Mouse (Mus musculus) stomach, postnatal 0 days (tissue): ENCODE results near the gene Larp6. TPM values are rescaled to one million over a fixed set of nuclear protein-coding genes. Genes with fewer than 3 reads are reported as not detected.

Experiments used
- ATAC-seq: fragments of 200-750 bp; cut with Nextera tagmentation; 2 replicates; pipeline ENCODE4 v1.8.0; 2017; ENCODE audit not compliant: low FRiP score, low TSS enrichment
- DNase-seq: peaks from one replicate; pipeline ENCODE4 v3.0.0-alpha.2; 2016; ENCODE audit warnings: low spot score
- H3K27ac ChIP-seq: fragments of 300-500 bp; sonication (generic); replicated peaks from 2 replicates; pipeline ENCODE4 v1.5.1; 2014; ENCODE audit warnings: mild to moderate bottlenecking, control low read depth
- H3K27me3 ChIP-seq: fragments of 300-500 bp; sonication (generic); 2 replicates; pipeline ENCODE4 v1.6.1; 2014; ENCODE audit warnings: low read length; ENCODE audit not compliant: control insufficient read depth, insufficient read depth
- H3K36me3 ChIP-seq: fragments of 300-500 bp; sonication (generic); 2 replicates; pipeline ENCODE4 v1.6.1; 2014; ENCODE audit warnings: low read length, mixed read lengths; ENCODE audit not compliant: control insufficient read depth, insufficient read depth
- H3K4me1 ChIP-seq: fragments of 300-500 bp; sonication (generic); replicated peaks from 2 replicates; pipeline ENCODE4 v1.6.1; 2014; ENCODE audit warnings: antibody characterized with exemption; ENCODE audit not compliant: control insufficient read depth, insufficient read depth
- H3K4me2 ChIP-seq: fragments of 300-500 bp; sonication (generic); replicated peaks from 2 replicates; pipeline ENCODE4 v1.6.1; 2014; ENCODE audit warnings: low read depth, mild to moderate bottlenecking, control low read depth, moderate library complexity
- H3K4me3 ChIP-seq: fragments of 300-500 bp; sonication (generic); 2 replicates; pipeline ENCODE4 v1.5.1; 2014; ENCODE audit warnings: low read depth, low read length, control low read depth
- H3K9ac ChIP-seq: fragments of 300-500 bp; sonication (generic); 2 replicates; pipeline ENCODE4 v1.6.1; 2014; ENCODE audit warnings: mild to moderate bottlenecking, low read length, control low read depth, mixed read lengths
- H3K9me3 ChIP-seq: fragments of 300-500 bp; sonication (generic); 2 replicates; pipeline ENCODE4 v1.6.1; 2016; ENCODE audit warnings: low read length; ENCODE audit not compliant: control insufficient read depth
- CTCF ChIP-seq: IDR thresholded peaks from 2 replicates; pipeline ENCODE4 v1.5.1; 2016; ENCODE audit warnings: antibody characterized with exemption, low read depth, mild to moderate bottlenecking, moderate library complexity
- EP300 ChIP-seq: optimal IDR thresholded peaks from 2 replicates; pipeline ENCODE3; 2016; ENCODE audit warnings: antibody characterized with exemption
- WGBS: fragments of 180-500 bp; shearing (Covaris S2); extraction: QIAGEN DNeasy Blood & Tissue Kit; methylation state at CpG from one replicate; pipeline ENCODE4 v1.1.7; 2014; 5-methylcytosine and 5-hydroxymethylcytosine counted together
- polyA plus RNA-seq: library from polyadenylated mRNA; unstranded; fragments of >200 nt; fragmentation: Nextera tagmentation; extraction: Ambion mirVana; gene quantifications from 2 replicates; pipeline ENCODE4 v1.2.1, GENCODE M21; 2015

Larp6 gene
- polyA plus RNA-seq, 1 experiment from 2014 or later, result 1.8 TPM

DNA sequence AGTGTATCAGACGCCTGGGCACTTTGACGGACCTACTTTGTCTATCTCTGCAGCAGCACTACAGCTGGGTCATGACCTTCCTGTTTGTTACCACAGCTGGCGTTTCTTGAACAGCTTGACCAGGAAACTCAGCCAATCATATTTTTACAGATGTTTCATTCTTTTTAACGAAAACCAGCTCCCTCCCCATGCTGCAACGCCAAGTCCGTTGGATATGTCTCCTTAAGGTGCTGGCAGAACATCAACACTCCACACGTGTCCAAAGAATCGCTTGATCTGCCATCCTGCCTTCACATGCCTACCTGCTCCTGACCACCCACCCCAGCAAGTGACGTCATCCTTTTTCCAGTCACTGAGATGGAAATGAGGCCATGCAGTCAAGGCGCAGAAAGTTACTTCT lies 28.6 kb downstream of the Larp6 start:
- H3K4me1 ChIP-seq, result no peaks in the 10 kb centered on the region
- H3K4me2 ChIP-seq, result no peak overlapping the region
- H3K9ac ChIP-seq, result no peak overlapping the region
- H3K9me3 ChIP-seq, result no peaks in the 10 kb centered on the region
- 45% methylated on average over 10 of the region's 10 CpGs for WGBS
- no peak overlapping the region for H3K27ac ChIP-seq
- H3K4me3 ChIP-seq, result no peak overlapping the region
- no peaks in the 10 kb centered on the region for H3K27me3 ChIP-seq
- no peak for DNase-seq
- TF ChIP-seq CTCF, result no peak
- TF ChIP-seq EP300, result no peak
- no peaks in the 10 kb centered on the region for H3K36me3 ChIP-seq
- peak; percentile 20; the same call in 1 of the 2 replicates for ATAC-seq

DNA sequence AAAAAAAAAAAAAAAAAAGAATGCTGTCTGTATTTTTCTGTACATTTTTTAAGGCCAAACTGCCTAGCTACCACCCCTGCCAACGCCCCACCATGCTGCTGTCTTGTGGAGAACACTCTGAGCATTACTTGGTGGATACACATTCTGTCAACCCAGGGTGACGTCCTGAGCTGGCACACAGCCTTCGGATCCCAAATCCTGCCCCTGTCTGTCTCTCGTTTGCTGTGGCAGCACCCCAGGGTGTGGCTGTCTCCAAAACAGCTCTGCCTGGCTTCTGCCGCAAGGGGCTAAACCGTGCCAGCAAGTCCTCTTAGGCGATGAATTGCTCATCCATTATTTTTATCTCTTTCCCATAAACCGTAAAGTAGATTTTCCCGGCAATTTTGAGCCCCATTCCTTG lies 29.7 kb downstream of the Larp6 start:
- TF ChIP-seq EP300 (no peak), CTCF (no peak)
- Histone ChIP-seq H3K9me3 (no peaks in the 10 kb centered on the region), H3K27ac (no peak overlapping the region), H3K9ac (no peak overlapping the region; the same call in 1 of the 2 replicates), H3K4me1 (no peaks in the 10 kb centered on the region), H3K36me3 (no peaks in the 10 kb centered on the region), H3K4me3 (no peak overlapping the region), H3K4me2 (peak overlapping the region; percentile 51), H3K27me3 (no peaks in the 10 kb centered on the region)
- peak; percentile 25 for DNase-seq
- 35% methylated on average over 9 of the region's 9 CpGs for WGBS
- no peak for ATAC-seq

DNA sequence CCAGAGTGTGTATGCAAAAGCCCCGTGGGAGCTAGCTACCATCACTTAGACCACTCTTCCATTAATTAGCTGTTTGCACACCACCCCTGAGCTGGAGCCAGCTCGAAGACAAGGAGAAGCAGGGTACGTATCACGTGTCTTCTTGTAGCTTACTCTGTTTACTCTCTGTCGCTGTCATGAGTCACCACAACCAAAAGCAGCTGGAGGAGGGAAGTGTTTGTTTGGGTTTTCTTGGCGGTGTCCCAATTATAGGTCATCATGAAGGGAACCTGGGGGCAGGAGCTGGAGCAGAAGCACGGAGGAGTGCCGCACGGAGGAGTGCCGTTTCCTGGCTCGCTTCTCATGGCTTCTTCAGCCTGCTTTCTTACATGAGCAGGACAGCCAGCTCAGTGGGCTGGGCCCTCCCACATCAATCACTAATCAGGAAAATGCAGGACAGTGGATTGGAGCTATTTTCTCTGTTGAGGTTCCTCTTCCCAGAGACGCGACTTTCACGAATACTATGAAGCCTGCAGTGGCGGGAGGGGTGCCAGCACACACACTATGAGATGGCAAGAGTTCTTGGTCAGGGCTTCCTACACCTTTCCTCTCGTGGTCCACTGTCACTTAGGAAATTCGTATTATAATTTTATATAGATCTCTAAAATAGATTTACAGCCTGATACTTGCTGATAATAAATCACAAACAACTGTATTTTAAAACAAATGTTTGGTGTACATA lies 30.6 kb downstream of the Larp6 start:
- WGBS, result 14% methylated on average over 17 of the region's 17 CpGs
- no peaks in the 10 kb centered on the region for H3K27me3 ChIP-seq
- DNase-seq (peak; percentile 32), ATAC-seq (peak; percentile 76)
- no peaks in the 10 kb centered on the region for H3K36me3 ChIP-seq
- H3K27ac ChIP-seq, result no peak overlapping the region
- no peaks in the 10 kb centered on the region for H3K9me3 ChIP-seq
- H3K4me3 ChIP-seq, result peak overlapping the region; percentile 27
- peak overlapping the region; percentile 24 for H3K9ac ChIP-seq
- H3K4me2 ChIP-seq, result peak overlapping the region; percentile 51
- TF ChIP-seq EP300, result no peak
- no peak for TF ChIP-seq CTCF
- no peaks in the 10 kb centered on the region for H3K4me1 ChIP-seq

DNA sequence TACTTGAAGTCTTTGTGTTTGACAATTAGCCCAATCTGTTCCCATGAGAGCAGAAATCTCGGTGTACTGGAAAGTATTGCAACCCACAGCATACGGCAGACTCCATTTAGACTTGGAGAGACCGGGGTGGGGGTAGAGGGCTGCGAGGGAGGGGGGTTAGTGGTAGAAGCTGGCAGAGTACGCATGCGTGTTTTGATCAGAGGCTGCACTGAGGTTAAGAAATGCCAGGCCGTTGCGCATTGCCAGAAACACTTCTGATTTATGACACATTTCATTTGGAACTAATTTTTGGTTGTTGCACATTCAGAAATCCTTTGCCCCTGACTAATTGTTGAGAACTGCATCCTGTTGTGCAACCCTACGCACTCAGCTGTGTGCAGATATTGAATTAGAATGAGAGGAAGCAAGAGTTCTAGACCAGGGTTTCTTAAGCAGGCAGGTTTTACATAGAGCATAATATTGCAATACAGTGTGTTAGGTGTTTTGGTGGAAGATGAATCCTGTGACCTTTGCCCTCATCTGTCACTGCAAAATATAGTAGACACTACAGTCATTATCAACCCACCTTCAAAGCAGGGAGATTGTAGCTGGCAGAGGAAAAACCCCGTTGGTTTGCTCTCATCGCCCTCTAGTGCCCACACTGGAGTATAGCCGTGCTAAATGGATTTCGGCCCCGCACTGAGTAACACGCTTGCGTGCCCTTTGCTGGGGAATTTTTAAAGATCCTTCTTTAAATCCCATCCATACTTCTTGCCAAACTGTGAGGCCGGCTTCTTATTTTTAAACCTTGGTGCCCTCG lies 31.6 kb downstream of the Larp6 start:
- Histone ChIP-seq H3K36me3 (no peaks in the 10 kb centered on the region), H3K9ac (no peak overlapping the region), H3K4me3 (no peak overlapping the region), H3K9me3 (no peaks in the 10 kb centered on the region), H3K4me1 (no peaks in the 10 kb centered on the region), H3K27ac (no peak overlapping the region), H3K27me3 (no peaks in the 10 kb centered on the region), H3K4me2 (no peak overlapping the region)
- 41% methylated on average over 18 of the region's 18 CpGs for WGBS
- peak; percentile 42 for DNase-seq
- ATAC-seq, result no peak
- TF ChIP-seq CTCF (peak; percentile 88), EP300 (no peak)

DNA sequence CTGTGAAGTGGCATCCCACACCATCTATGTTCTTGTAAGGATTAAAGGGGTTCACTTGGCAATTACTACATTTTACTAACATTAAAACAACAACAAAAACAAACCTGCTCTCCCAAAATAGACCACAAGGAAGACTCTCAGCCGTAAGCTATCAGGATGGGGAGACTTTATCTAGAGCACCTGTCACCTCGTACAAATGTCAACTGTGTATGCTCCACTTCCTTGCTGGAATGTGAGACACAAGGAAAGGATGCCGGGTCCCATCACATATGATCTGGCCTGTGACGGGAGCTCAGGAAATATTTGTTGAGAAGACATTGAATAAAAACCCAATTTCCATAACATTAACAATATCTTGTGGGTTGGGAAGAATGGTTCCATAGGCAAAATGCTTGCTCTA lies 32.2 kb downstream of the Larp6 start:
- no peaks in the 10 kb centered on the region for H3K9me3 ChIP-seq
- 60% methylated on average over 4 of the region's 4 CpGs for WGBS

DNA sequence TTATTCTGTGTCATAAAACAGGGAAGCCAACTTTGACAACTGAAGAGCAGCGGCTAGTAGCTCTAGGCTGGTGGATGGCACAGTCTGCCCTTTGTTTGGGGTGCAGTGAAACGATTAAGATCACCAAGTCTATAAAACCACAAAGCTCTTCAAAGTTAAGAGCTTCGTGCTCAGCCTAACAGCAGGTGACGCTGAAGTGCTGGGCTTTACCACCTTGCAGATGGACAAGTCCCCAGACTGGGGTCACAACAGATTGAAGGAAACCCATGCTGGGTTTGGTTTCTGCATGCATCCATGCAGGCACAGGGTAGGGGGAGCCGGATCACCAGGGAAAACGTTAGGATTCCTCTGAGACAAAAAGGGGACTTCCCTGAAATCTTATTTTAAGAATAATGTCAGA lies 33.8 kb downstream of the Larp6 start:
- WGBS, result 61% methylated on average over 6 of the region's 6 CpGs
- H3K36me3 ChIP-seq, result no peaks in the 10 kb centered on the region
- no peaks in the 10 kb centered on the region for H3K27me3 ChIP-seq
- H3K9me3 ChIP-seq, result no peaks in the 10 kb centered on the region
- H3K9ac ChIP-seq, result no peak overlapping the region
- no peak overlapping the region for H3K4me3 ChIP-seq
- no peak overlapping the region for H3K27ac ChIP-seq
- no peak for ATAC-seq
- TF ChIP-seq EP300 (no peak), CTCF (no peak)
- no peak overlapping the region for H3K4me2 ChIP-seq
- no peaks in the 10 kb centered on the region for H3K4me1 ChIP-seq
- no peak for DNase-seq

More for the DNA sequence above, 32.2 kb downstream of the Larp6 start:
- no peaks in the 10 kb centered on the region for H3K36me3 ChIP-seq
- no peak for TF ChIP-seq CTCF
- no peak for TF ChIP-seq EP300
- H3K4me2 ChIP-seq, result no peak overlapping the region
- H3K9ac ChIP-seq, result no peak overlapping the region
- H3K27ac ChIP-seq, result no peak overlapping the region
- no peak for DNase-seq
- H3K27me3 ChIP-seq, result no peaks in the 10 kb centered on the region
- no peak overlapping the region for H3K4me3 ChIP-seq
- ATAC-seq, result no peak
- no peaks in the 10 kb centered on the region for H3K4me1 ChIP-seq
